Mouse (Mus musculus): ENCODE data around the gene Dpy19l1. TPM values are rescaled to one million over a fixed set of nuclear protein-coding genes. Genes with fewer than 3 reads are reported as not detected.

Gene Dpy19l1
- polyA plus RNA-seq, 1 experiment from 2014 or later = 21.1 TPM

DNA sequence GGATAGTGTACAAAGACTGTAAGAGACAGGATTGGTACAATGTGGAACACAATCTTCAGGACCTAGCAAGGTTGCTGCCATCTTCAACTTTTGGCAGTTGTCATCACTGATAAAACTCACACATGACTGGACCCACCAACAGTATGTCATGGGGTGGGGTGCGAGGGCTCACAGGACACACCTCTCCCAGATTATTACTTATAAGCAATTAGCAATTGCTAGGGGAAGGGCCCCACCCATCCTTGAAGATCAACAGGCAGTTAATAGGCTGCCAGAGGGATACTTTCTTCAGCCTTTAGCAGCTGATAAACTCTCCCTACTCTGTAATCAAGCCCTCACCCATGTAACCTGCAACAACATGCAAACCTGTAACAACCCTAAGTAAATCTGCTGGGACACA is 92.5 kb downstream of the Dpy19l1 start:
- Histone ChIP-seq H3K36me3 (ENCODE audit: poor library complexity, severe bottlenecking) (peaks cover 15% of the 10 kb centered on the region), H3K9ac (no peak overlapping the region), H3K27ac (no peak overlapping the region), H3K9me3 (replicated peaks) (no peaks in the 10 kb centered on the region), H3K27me3 (no peaks in the 10 kb centered on the region), H3K4me3 (no peak overlapping the region), H3K4me1 (no peaks in the 10 kb centered on the region), H3K4me2 (no peak overlapping the region)
- no peak for ATAC-seq
- 91% methylated on average over 1 of the region's 1 CpGs for WGBS

DNA sequence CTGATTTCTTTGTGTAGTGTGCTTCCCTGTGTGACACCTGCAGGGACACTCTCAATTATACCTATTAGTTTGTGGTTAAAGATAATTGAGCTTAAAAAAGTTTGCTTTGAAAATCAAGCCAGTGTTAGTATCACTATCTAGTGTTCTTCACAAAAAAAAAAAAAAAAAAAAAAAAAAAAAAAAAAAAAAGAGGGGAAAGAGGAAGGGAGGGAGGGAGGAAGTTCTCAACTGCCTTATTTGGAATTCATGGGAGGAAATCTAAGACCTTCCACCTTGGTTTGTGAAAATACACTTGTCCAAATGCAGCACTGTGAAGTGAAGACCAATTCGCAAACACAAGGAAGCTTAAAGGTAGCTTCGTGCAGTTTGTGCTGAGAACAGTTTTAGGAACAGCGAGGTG is 94.9 kb downstream of the Dpy19l1 start:
- H3K27ac ChIP-seq = no peak overlapping the region
- 80% methylated on average over 3 of the region's 3 CpGs for WGBS
- no peaks in the 10 kb centered on the region for H3K4me1 ChIP-seq
- H3K4me2 ChIP-seq = no peak overlapping the region
- H3K9ac ChIP-seq = no peak overlapping the region
- H3K27me3 ChIP-seq = no peaks in the 10 kb centered on the region
- 0 out of 2 replicates have a peak, but pooled peaks cover 4% of the 10 kb centered on the region for H3K36me3 ChIP-seq (ENCODE audit: poor library complexity, severe bottlenecking)
- no peak overlapping the region for H3K4me3 ChIP-seq
- no peak for ATAC-seq
- H3K9me3 ChIP-seq (replicated peaks) = no peaks in the 10 kb centered on the region

DNA sequence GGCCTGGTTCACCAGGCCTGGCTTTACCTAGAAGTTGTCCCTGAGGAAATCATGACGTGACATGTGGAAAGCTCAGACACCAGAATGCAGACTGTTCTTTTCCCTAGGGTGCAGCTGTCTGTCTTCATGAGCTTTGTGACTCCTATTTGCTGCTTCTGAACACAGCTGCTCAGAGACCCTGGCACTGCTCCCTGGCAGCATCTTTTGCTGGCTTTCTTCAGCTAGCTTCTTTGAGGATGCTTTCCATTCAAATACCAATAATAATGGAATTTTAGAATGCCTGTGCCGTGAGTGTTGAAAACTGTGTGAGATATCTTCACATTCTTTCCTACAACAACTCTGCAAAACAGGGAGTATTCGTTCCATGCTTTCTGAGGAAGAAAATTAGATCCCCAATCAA is 108.8 kb downstream of the Dpy19l1 start:
- no peaks in the 10 kb centered on the region for H3K4me1 ChIP-seq
- H3K36me3 ChIP-seq (ENCODE audit: poor library complexity, severe bottlenecking) = no peaks in the 10 kb centered on the region
- WGBS = 74% methylated on average over 3 of the region's 3 CpGs
- H3K27me3 ChIP-seq = no peaks in the 10 kb centered on the region
- no peak overlapping the region for H3K4me3 ChIP-seq
- H3K27ac ChIP-seq = no peak overlapping the region
- H3K4me2 ChIP-seq = no peak overlapping the region
- no peak overlapping the region for H3K9ac ChIP-seq
- peaks cover 6% of the 10 kb centered on the region; the same call in 1 of the 2 replicates for H3K9me3 ChIP-seq (replicated peaks)
- ATAC-seq = no peak

DNA sequence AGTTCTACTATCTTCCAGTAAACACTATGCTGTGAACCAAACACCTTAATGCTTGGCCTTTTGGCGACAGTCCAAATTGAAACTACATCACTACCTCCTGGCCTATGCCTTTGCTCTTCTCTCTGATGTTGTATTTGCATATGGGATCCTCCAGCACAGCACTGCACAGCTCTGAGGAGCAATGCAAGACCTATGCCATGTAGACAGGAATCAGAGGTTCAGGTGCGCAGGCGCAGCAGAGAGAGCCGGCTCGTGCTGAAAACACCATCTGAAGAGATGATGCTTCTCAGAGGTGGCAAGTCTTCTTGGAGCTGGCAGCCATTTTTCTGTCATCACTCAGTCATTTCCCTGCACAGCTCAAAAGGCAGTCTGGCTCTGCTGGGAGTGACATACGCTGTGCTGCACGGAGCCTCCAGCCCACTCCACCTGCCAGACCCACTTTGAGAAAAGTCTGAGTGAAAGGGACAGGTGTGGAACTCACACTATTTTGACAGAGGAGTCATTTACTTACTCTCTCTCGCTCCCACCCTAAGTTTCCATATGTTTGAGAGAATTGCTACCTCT is 112.1 kb downstream of the Dpy19l1 start:
- 90% methylated on average over 8 of the region's 8 CpGs for WGBS
- Histone ChIP-seq H3K27ac (no peak overlapping the region), H3K4me1 (no peaks in the 10 kb centered on the region), H3K36me3 (ENCODE audit: poor library complexity, severe bottlenecking) (no peaks in the 10 kb centered on the region), H3K4me2 (no peak overlapping the region), H3K4me3 (no peak overlapping the region), H3K27me3 (no peaks in the 10 kb centered on the region), H3K9ac (no peak overlapping the region), H3K9me3 (replicated peaks) (no peaks in the 10 kb centered on the region)
- peak; percentile 94 for ATAC-seq

DNA sequence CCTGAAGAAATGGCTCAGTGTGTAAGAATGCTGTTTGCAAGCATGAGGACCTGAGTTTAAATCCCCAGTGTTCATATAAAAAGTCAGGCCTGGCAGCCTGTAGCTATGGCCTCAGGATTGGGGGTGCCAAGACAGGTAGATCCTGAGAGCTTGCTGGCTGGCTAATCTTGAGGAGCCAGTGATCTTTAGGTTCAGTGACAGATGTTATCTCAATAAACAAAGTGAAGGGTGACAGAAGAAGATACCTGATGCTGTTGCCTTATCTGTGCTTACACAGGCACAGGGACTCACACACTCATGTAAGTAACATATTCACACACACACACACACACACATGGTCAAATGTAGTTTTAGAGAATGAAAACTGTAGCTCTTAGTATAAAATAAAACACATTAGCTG is 115.7 kb downstream of the Dpy19l1 start:
- H3K27me3 ChIP-seq = no peaks in the 10 kb centered on the region
- H3K4me2 ChIP-seq = no peak overlapping the region
- no peak overlapping the region for H3K9ac ChIP-seq
- H3K4me1 ChIP-seq = no peaks in the 10 kb centered on the region
- no peak for ATAC-seq
- H3K27ac ChIP-seq = no peak overlapping the region
- H3K9me3 ChIP-seq (replicated peaks) = no peaks in the 10 kb centered on the region
- no peak overlapping the region for H3K4me3 ChIP-seq
- H3K36me3 ChIP-seq (ENCODE audit: poor library complexity, severe bottlenecking) = no peaks in the 10 kb centered on the region

DNA sequence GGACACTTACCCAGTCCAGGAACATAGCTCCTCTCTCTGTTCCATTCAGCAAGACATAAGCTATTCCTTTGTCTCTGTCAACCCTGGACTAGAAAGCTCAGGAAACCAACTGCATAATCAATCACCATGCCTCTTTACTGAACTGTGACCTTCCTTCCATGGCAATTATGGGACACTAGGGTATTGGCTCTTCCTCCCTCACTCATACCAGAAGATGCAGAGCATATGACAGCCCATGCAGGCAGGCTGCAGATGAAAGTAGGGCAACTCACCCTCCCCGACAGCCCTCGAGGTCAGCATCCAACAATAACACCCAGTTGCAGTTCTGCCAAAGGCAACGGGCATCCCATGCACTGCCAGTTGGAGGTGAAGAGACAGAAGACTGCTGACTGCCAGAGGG is 123.6 kb downstream of the Dpy19l1 start:
- WGBS = 78% methylated on average over 3 of the region's 3 CpGs
- no peaks in the 10 kb centered on the region for H3K27me3 ChIP-seq
- no peak overlapping the region for H3K4me3 ChIP-seq
- ATAC-seq = no peak
- no peaks in the 10 kb centered on the region for H3K36me3 ChIP-seq (ENCODE audit: poor library complexity, severe bottlenecking)
- H3K9me3 ChIP-seq (replicated peaks) = no peaks in the 10 kb centered on the region
- no peak overlapping the region for H3K9ac ChIP-seq
- H3K4me2 ChIP-seq = no peak overlapping the region
- no peaks in the 10 kb centered on the region for H3K4me1 ChIP-seq
- H3K27ac ChIP-seq = no peak overlapping the region

DNA sequence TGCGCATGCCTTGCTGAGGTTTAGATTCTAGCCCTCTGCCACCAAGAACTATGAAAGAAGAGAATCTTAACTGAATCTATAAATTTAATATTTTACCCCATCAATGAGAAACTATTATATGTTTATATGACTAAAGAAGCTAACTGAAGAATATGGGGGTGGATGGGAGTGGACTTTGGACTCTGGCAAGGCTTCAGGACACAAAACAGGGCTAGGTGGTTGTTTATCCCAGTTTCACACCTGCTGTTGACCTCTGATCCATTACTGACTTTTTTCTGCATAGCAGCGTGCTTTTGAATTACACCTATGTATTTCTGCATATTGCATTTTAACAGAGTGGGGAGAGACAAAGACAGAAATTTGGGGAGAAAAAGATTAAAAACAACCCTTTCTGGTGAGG is 124.1 kb downstream of the Dpy19l1 start:
- no peak for ATAC-seq
- WGBS = 95% methylated on average over 2 of the region's 2 CpGs
- H3K27me3 ChIP-seq = no peaks in the 10 kb centered on the region

More for the DNA sequence above, 124.1 kb downstream of the Dpy19l1 start:
- no peak overlapping the region for H3K4me2 ChIP-seq
- no peaks in the 10 kb centered on the region for H3K4me1 ChIP-seq
- no peak overlapping the region for H3K9ac ChIP-seq
- H3K4me3 ChIP-seq = no peak overlapping the region
- no peaks in the 10 kb centered on the region for H3K9me3 ChIP-seq (replicated peaks)
- no peaks in the 10 kb centered on the region for H3K36me3 ChIP-seq (ENCODE audit: poor library complexity, severe bottlenecking)
- H3K27ac ChIP-seq = no peak overlapping the region

Other genes with a start within 250 kb of the Dpy19l1 start
- not detected in 2 replicates for gene Cypt4, start 122.1 kb upstream of the Dpy19l1 start, polyA plus RNA-seq (2015; fragmentation: Nextera tagmentation; extraction: Ambion mirVana)
- 0.10 and 0.18 TPM in 2 replicates for gene Dpy19l2, start 193.2 kb upstream of the Dpy19l1 start, polyA plus RNA-seq (2015; fragmentation: Nextera tagmentation; extraction: Ambion mirVana)

All from forebrain, embryonic 13.5 days (tissue).